In genomic region chr4:131483958-131484605, GRCm38 (mm10) we compare ENCODE assay signal across 10 mouse cellular contexts.
A peak's percentile ranks its signal among the peaks of the same experiment; 100 is the strongest.
DNase-seq lines count a peak whose midpoint lies in the region; ATAC-seq lines count a peak whose summit lies in the region.
"Had no signal": no experiment of that assay in that cellular context is flagged by ENCODE, and none has a peak within 500 bp of the region (broad histone marks: within the 10 kb centered on the region; RNA-seq: fewer than 3 reads in every experiment).

No protein-coding gene starts in this region.

- H3K4me2 ChIP-seq in forebrain, embryonic 12.5 days: no peak overlapping the region
- H3K4me2 ChIP-seq in stomach, embryonic 16.5 days (ENCODE audit: low read depth, low read length): no peak overlapping the region
- H3K4me2 ChIP-seq: heart, embryonic 13.5 days had no signal

- peak overlapping the region; percentile 71 for H3K27ac ChIP-seq in forebrain, embryonic 12.5 days
- H3K27ac ChIP-seq in limb, embryonic 10.5 days: peak overlapping the region; percentile 90
- peak overlapping the region; percentile 12; the same call in 1 of the 2 replicates for H3K27ac ChIP-seq in stomach, embryonic 16.5 days (ENCODE audit: low read length)
- H3K27ac ChIP-seq: heart, embryonic 13.5 days had no signal

- no peaks in the 10 kb centered on the region for H3K9me3 ChIP-seq in forebrain, embryonic 12.5 days
- H3K9me3 ChIP-seq in limb, embryonic 10.5 days (replicated peaks): no peaks in the 10 kb centered on the region
- no peaks in the 10 kb centered on the region for H3K9me3 ChIP-seq in stomach, embryonic 16.5 days (replicated peaks; ENCODE audit: control insufficient read depth, low read length)
- H3K9me3 ChIP-seq: heart, embryonic 13.5 days had no signal

- no peaks in the 10 kb centered on the region for H3K36me3 ChIP-seq in forebrain, embryonic 12.5 days (replicated peaks)
- no peaks in the 10 kb centered on the region for H3K36me3 ChIP-seq in limb, embryonic 10.5 days
- no peaks in the 10 kb centered on the region for H3K36me3 ChIP-seq in stomach, embryonic 16.5 days (ENCODE audit: control insufficient read depth, insufficient read depth, low read length)
- H3K36me3 ChIP-seq: heart, embryonic 13.5 days had no signal

- WGBS in forebrain, embryonic 12.5 days: 62% methylated on average over 15 of the region's 15 CpGs
- 56% methylated on average over 15 of the region's 15 CpGs for WGBS in limb, embryonic 10.5 days
- 31% methylated on average over 15 of the region's 15 CpGs for WGBS in stomach, embryonic 16.5 days

- H3K9ac ChIP-seq in forebrain, embryonic 12.5 days: no peak overlapping the region
- no peak overlapping the region for H3K9ac ChIP-seq in stomach, embryonic 16.5 days (ENCODE audit: low read length)
- H3K9ac ChIP-seq: heart, embryonic 13.5 days had no signal

- 0 out of 2 replicates have a peak, but pooled peaks cover 4% of the 10 kb centered on the region for H3K27me3 ChIP-seq in forebrain, embryonic 12.5 days
- no peaks in the 10 kb centered on the region for H3K27me3 ChIP-seq in limb, embryonic 10.5 days (ENCODE audit: low read depth, poor library complexity, severe bottlenecking)
- H3K27me3 ChIP-seq in stomach, embryonic 16.5 days (ENCODE audit: control insufficient read depth, insufficient read depth, low read length): no peaks in the 10 kb centered on the region

- H3K4me1 ChIP-seq in forebrain, embryonic 12.5 days: peaks cover 54% of the 10 kb centered on the region
- peaks cover 94% of the 10 kb centered on the region for H3K4me1 ChIP-seq in limb, embryonic 10.5 days
- H3K4me1 ChIP-seq in stomach, embryonic 16.5 days (ENCODE audit: control insufficient read depth, insufficient read depth, low read length): peaks cover 6% of the 10 kb centered on the region; the same call in 1 of the 2 replicates

- ATAC-seq in forebrain, embryonic 12.5 days (ENCODE audit: low FRiP score): no peak
- peak; percentile 19; the same call in 1 of the 2 replicates for ATAC-seq in stomach, embryonic 16.5 days (ENCODE audit: insufficient read depth, low FRiP score)

- intact Hi-C loops in left cerebral cortex, postnatal 4 days (cut with DNase I): no loop called here

- peak; percentile 58 for DNase-seq in left cerebral cortex, postnatal 4 days
- DNase-seq in left cerebral cortex, adult 11 months (ENCODE audit: low spot score): no peak
- no peak for DNase-seq in limb, embryonic 10.5 days (ENCODE audit: low spot score)
- no peak for DNase-seq in spleen, postnatal 36 days (ENCODE audit: low spot score in 2 of 2)
- no peak for DNase-seq in right cerebral cortex, adult 2 months (ENCODE audit: low spot score in 2 of 2)
- no peak for DNase-seq in heart, adult 8-10 months (ENCODE audit: low spot score)
- DNase-seq: liver had no signal

- no peak overlapping the region for H3K4me3 ChIP-seq in forebrain, embryonic 12.5 days (replicated peaks)
- peak overlapping the region; percentile 27; the same call in 1 of the 2 replicates for H3K4me3 ChIP-seq in limb, embryonic 10.5 days
- no peak overlapping the region for H3K4me3 ChIP-seq in stomach, embryonic 16.5 days (replicated peaks; ENCODE audit: low read length)
- H3K4me3 ChIP-seq: heart, embryonic 13.5 days had no signal

Comparison
In these comparisons a context has a peak if more than half of its experiments do, and no peak if none do; other contexts are left out.
1. H3K27ac ChIP-seq: peak in every context shown above with its lines; median percentile 90 in limb, embryonic 10.5 days; 71 in forebrain, embryonic 12.5 days; 12 in stomach, embryonic 16.5 days.